Mouse (Mus musculus) heart, adult 8-10 months (tissue): ENCODE data around the gene Bex6. TPM values are rescaled to one million over a fixed set of nuclear protein-coding genes. Genes with fewer than 3 reads are reported as not detected.

Experiments used
- DNase-seq: peaks from one replicate; pipeline ENCODE4 v3.0.0; 2022; ENCODE audit warnings: low spot score
- total RNA-seq, 4 experiments: library from RNA; stranded (reverse); gene quantifications; 2 replicates each; pipeline ENCODE4 v1.2.4; 2022

Bex6 gene
- total RNA-seq, result not detected

DNA sequence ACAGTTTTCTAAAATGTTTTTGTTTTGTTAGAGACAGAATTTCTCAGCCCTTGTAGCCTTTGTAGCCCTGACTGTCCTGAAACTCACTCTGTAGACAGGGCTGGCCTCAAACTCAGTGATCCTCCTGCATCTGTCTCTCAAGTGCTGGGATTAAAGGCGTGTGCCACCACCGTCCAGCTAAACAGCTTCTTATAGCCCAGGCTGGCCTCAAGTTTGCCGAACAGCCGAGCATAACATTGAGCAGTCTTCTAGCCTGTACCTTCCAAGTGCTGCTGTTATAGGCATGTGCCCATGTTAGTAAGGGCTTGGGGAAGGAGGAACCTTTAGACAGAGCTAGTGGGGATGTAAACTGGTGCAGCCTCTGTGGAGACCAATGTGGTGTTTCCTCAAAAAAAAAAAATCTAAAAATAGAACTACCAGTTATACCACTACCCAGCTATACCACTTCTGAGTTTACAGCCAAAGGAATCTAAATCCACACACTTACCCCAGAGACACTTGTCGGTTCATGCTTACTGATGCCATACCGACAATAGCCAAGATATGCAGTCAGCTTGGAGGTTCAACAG lies at the start of gene Bex6:
Gene Bex6 (plus strand): TSS at position 491 of the 569 bp plus-strand sequence.
- no peak for DNase-seq

DNA sequence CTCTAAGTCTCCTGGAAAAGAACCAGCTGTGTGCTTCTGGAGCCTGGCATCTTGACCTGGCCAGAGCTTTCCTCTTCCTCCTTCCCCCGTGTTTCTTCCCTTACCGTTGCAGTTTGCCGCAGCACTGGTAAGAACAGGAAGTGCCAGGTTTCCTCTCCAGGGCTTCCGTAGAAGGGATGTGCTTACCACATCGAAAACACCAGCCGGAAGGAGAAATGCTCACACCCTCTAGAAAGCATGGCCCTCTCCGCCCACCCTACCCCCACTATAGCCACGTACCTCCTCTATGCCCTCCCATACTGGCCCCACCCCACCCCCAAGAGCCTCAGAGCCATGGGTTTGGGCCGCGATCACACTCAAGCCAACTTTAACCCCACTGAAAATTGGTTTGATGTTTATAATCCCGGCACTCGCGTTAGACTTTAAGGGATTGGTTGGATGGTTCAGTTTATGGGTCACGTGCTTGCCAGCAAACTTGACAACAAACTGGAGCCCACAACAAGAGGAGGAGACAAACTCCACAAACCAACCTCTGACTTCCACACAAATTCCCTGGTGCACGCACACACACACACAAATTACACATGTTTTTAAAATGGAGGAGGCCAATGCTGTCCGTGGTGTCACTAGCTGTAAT lies 49.3 kb upstream of the Bex6 start:
- peak; percentile 65 for DNase-seq

DNA sequence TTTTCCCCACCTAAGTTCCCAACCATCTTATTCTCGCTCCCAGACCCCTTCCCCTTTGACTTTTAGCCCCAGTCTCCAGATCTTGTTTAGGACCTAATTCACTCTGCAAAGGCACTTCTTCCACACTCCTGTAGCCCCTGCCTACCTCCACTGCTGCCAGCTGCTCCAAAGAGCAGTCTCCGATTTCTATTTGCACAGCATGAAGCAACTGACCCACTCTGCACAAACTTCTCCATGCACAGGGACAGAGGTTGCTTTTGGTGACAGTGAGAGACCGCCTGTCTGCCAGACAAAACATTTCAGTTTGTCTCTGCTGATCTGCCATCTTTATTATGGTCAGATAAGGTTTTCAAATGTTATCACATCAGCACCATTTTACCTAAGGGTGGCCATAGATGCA lies 46.5 kb upstream of the Bex6 start:
- no peak for DNase-seq

DNA sequence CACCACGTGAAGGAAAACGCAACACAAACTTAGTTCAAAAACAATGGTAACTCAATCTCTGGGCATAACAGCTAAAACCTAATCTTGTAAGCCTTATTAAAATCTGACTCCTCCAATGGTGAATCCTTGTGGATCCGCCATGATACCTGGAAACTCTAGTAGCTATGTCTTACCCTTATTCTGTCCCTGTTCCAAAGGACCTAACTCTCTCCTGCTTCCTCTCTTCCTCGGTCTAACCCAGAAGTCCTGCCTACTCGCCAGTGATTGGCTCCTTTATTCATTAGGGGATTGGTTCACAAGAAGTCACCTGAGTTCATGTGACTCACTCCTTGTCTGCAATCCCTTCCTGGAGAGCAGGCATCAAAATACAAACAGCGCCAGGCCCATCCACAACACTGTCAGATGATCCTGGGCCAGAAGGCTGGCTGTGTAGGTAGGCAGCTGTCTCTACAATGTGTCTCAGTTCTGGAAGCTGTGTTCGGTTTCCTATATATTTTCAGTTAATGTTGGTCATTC lies 43.7 kb upstream of the Bex6 start:
- DNase-seq, result no peak

DNA sequence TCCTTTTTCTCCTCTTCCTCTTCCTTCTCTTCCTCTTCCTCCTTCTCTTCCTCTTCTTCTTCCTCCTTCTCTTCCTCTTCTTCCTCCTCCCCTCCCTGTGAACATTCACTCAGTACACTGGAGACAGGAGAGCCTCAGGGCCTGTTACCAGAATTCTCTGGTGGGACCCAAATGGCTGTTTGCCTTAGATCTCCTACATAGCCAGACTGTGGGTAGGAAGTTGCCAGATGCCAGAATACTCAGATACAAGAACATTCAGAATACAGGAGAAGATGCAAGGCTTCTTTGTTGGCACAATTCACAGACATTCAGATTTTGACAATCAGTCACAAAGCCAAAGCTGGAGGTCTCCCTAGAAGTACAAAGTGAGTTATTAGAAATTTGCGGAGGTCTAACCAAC lies 40.7 kb upstream of the Bex6 start:
- no peak for DNase-seq

DNA sequence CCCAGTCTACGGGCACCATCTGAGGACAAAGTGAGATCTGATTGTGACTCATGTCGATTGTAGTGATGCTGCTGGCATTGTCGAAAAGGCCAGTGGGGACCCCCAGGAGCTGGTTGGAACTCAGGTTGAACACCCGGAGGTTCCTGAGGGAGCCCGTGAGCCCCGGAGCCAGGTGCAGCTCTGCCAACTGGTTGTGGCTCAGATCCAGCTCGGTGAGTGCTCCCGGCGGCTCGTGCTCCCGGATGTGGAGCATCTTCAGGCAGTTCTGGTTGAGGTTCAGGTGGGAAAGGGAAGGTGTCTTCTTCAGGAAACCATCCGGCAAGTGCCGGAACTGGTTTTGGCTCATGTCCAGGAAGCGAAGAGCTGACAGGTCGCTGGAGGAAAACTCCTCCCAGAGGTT lies 35.9 kb upstream of the Bex6 start:
- DNase-seq, result no peak

DNA sequence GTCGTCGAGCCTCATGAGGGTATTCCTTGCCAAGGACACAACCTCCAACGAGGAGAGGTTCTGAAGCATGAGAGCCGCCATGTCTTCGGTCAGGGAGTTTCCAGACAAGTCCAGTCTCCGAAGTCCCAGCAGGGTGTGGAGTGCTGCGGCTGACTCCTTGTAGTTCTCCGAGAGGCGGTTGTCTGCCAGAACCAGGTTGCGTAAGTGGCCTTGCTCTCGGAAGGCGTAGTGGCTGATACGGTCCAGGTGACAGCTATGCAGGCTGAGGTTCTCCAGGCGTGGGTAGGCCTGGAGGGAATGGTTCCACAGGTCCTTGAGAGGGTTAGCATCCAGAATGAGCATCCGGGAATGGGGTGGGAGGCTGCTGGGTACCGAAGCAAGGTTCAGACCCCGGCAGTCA lies 35.0 kb upstream of the Bex6 start:
- no peak for DNase-seq

DNA sequence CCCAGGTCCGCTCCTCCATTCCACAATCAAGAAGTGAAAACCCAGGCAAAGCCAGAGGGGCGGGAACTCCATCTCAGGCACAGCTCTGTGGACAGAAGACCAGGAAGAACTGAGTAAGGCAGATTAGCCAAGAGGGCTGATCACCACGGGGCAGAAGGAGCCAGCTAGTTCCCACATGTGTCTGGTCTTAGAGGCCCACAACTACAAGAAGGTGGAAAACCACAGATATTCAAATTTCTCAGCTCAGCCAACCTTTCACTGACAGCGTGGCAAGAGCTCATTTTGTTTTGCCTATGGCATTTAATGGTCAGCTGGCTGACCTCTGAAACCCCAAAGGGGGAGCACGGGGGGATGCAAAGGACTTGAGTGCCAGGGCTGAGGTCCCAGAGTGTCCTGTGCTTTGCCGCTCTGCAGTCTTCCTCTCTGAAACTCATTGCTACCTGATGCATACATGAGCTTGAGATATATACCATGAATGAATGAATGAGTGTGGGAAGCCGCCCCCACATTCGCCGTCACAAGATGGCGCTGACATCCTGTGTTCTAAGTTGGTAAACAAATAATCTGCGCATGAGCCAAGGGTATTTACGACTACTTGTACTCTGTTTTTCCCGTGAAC lies 31.9 kb upstream of the Bex6 start:
- DNase-seq, result no peak

DNA sequence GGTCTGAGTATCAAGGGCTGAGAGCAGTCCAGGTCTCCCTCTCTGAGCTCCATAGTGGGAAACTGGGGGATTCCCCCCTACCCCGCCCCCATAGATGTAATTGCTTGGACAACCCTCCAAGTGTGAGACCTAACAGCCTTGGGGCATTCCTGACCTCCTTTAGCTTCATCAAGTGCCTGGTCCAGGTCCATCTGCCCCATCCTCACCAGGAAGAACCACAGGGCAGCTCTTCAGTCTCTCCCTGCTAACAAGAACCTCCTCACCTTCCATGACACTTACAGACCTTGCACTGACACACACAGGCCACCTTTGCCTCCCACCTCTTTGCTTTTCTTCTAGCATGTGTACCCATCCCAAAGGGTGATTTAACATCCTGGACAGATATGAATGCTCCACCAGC lies 25.6 kb upstream of the Bex6 start:
- DNase-seq, result no peak

DNA sequence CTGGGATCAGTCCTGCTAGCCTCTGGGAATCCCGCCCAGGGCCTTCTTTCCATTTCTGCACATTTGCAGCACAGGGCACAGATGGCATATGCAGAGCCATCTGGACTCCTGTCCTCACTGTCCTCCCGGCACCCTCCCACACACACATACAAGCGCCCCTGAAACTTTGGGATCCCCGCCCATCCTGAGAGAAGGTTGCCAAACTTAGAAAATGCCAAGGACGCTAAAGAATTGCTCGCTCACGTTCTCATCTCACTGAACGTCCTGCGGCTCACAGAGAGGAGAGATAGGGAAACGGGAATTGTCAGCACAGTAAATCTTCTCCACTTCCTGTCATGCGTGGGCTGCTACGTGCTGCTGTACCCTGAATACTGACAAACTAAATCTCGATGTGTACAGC lies 25.2 kb upstream of the Bex6 start:
- DNase-seq, result no peak

DNA sequence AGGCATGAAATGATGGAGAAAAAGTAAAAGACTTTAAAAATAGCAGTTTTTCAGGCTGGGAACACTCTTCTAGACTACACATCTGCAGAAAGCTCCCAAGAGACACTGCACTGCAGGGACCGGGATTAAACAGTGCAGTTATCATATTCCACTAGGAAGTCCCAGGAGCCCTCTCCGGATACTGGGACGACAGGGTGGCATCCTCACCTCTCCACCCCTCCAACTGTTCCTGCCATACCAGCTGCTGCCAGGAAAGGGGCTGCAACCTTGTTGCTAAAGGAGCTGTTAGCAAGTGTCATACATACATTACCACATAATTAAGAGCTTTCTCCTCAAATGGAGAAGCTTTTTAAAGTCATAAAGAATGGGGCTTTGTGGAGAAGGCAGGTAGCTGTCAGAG lies 22.9 kb upstream of the Bex6 start:
- DNase-seq, result no peak

DNA sequence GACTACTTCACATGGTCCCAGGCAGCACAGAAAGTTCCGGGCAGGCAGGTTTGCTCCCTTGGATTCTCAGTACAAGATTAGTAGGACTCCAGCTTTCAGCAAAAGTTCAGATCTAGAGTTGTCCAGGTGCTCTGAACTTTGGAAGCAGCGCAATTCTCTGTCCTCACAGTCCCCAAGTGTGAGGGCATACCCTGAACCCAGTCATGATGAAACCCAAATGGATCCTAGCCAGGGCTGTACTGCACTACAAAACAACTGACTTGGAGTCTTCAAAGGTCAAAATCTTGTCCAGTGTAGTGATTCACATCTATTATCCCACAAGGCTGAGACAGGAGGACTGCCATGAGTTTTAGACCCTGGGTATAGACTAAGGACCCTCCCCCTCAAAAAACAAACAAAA lies 22.3 kb upstream of the Bex6 start:
- DNase-seq, result no peak

DNA sequence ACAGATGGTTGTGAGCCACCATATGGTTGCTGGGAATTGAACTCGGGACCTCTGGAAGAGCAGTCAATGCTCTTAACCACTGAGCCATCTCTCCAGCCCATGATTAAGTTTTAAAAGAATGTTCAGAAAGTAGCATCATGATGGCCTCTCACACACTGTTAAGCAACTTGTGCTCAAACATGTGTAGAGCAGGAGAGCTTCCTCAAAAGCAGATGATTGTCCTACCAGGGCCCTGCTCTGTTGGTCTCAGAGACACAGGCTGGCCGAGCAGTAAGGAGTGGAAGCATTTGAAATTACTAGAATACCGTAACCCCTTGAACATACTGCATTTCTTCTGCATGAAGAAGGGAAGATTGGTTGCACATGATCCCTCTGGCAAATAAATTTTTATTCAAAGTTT lies 20.7 kb upstream of the Bex6 start:
- no peak for DNase-seq

DNA sequence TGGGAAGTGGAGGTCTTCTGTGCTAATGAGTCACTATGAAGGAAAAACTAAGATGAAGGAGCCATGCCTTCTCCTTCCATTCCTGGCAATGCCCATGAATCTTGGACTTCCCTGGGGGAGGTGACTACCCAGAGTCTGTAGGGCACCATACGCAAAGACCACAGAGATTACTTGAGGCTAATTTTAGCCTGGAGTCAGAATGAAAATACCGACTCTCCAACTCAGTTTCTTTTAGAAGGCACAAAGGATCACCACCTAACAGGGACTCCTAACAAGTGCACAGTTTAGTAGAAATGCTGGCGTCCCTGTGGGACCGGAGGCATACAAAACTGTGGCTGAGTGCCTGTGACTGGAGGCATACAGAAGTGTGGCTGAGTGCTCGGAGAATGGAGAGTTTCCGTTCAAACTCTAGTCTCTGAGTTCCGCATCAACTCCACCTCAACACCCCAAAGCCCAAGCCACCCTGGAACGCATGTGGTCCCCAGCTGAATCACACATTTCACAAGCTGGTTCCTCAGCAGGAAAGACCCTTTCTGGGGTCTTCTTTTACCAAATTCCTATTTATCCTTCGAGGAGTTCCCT lies 18.8 kb upstream of the Bex6 start:
- no peak for DNase-seq

DNA sequence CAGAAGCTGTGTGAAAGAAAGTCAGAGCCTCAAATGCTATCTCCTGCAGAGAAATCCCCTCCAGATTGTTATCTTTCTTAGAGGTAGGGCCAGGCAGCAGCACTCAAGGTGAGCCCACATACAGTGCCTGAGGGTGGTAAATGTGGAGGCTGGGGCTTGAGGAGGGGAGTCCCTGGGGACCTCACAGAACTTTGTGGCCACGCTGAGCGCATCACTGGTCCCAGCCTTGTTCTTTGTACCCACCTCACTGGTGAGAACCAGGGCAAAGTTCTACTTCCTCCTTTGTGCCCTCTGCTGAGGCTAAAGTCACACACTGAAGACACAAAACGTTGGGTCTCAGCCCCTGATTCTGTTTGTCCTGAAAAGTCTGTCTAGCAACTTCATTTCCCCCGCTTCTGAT lies 16.2 kb upstream of the Bex6 start:
- no peak for DNase-seq

DNA sequence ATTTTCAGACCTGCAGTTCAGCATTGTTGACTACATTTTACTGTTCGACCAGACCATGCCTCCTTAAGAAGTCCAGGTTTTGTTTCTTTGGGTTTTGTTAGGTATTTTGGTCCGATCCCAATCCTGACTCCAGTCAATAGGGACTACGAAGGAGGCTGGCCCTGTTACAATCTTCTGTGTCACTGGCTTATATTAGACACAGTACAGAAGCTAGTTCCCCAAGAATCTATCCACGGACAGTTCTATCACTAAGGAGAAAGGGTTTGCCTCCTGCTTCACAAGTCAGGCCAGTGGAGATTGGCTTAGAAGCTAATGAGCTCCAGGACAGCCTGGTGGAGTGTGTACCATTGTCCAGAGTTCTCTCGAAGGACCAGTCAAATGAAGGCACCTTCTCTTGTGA lies 15.7 kb upstream of the Bex6 start:
- DNase-seq, result no peak

DNA sequence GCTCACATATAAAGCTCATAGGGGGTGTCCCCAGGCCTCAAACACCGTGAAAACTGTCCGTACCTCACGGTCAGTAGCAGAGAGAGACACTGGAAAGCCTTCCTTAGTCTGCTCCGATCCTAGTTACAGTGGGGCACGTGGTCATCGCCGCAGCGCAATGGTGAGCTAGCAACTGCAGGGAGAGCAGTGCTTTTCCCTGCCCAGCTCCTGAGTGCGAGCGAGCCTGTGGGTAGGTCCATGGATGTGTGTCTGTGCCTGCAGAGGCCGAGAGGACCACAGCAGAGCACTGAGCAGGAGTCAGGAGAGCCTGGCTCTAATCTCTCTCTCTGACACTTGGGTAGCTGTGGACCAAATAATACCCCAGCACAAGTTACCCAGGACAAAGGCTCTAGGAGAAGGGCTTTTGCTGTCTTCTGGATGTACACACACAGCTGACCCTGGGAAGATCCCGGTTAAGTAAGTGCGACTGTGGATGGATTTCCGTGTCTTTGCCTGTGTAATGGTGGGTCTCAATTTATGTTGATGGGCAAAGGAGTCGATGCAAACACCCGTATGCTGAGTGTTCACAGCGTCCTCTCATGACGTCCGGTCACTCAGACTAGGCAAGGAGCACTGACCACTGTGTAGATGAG lies 15.1 kb upstream of the Bex6 start:
- DNase-seq, result no peak

DNA sequence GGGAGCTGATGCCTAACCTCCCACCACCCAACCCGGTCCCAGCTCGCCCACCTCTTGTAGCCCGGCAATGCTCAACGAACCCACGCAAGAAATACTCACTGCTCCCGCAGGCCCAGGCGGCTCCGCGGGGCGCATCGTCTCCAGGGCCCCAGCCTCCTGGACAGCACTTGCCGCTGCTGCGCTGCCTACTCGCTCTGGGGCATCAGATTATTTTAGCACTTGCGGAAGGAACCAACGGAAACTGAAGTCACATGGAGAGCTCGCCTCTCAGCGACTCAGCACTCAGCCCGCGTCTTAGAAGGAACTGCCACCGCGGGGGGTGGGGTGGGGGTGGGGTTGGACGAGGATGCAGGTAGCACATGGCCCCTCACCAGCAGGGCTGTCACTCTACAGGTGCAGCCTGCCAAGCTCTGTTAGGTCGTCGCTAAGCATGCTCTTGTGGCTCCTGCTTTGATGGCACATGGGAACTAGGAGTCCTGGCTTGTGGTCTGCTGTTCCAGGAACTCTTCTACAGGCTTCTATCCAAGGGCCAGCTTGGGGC lies 14.3 kb upstream of the Bex6 start, which contains the start of gene Nrros:
Gene Nrros (minus strand): TSS at position 314 of the 541 bp plus-strand sequence.
- peak; percentile 72 for DNase-seq

DNA sequence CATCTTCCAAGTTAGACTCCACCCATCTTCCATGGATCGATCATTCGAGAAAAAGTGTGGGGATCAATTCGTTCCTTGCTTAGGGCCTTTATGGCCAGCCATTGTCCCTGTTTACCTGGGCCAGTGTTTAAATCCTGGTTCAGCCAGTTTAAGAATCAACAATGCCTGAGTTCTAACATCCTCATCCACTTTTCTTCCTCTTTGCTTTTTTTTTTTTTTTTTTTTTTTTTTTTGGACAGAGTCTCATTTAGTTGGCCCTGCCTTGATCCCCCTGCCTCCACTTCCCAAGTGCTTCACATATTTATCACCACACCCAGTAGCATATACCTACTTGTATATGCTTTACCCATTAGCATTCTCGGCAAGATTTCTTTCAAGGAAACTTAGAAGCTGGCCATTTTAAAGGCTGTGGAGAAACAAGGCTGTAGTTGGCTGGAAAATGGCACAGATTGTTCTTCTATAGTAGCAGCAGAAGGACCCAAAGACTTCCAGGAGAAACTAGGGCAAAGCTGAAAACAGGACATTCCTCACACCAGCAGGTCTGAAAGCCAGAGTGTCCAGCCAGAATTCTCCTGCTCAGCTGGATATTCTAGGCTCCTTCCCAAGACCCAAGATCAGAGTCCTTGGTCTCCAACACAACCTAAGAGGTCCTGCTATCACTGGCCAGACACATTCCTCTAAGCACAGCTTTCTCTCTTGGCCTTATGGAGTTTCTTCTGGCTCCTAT lies 11.6 kb upstream of the Bex6 start:
- no peak for DNase-seq

DNA sequence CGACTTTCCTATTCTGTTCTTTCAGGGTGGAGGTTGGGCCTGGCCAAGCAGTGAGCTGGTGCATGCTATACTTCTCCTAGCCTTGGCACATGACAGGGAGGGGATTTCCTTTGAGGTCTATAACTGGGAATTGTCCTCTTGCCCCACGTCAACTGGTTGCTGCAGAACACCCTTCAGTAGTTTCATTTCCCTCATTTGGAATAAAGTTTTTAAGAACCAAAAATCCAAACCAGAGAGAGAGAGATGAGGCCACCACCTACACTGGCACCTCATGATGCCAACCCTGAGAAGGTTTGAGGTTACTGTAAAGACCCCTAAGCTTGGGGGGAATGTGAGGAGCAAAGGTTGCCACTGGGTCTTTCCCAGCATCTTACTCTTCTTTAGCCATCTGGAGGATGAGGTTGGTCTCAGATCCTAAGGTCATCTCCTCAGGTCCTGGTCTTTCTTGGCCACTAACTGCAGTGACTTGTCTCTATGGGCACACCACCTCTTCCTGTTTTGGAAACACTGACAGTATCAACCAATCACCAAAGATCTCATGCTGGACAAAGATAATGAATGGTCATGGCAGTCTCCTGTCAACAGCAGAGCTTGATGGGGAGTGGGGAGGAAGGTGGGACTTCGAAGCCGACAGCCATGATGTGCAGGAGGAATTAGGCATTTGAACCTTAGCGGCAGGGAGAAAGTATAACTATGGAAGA lies 8.4 kb upstream of the Bex6 start:
- no peak for DNase-seq

DNA sequence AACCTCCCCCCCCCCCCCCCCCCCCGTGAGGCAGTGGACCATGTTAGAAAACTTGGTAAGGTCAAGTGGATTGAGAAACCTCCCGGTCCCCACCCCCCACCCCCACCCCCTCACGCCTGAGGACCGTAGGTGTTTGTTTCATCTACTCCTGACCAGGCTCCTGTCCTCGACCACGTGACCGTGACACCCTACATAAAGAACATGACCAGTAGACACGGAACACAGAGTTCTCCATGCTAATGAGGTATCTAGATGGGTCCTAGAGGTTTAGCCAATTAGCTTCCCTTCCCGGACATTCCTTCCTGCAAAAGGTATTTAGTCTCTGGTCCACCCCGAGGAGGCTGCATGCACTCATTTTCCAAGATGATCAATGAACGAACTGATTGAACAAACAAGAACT lies 6.2 kb upstream of the Bex6 start:
- DNase-seq, result no peak
